Mouse (Mus musculus) MEL (cell line): ENCODE results near the gene Fkbp10.

Source experiments
- CHD1 ChIP-seq: IDR thresholded peaks from 2 replicates; pipeline ENCODE4 v1.6.1; 2012; ENCODE audit warnings: low read depth, mild to moderate bottlenecking, inconsistent platforms, low read length, improper control_type of control experiment
- CTCF ChIP-seq, 3 experiments: IDR thresholded peaks in 2 of 3; conservative IDR thresholded peaks in 1 of 3; 2 replicates each; pipeline ENCODE4 v1.5.1; 2011 to 2012; ENCODE audit warnings: low read length in 3 of 3, low read depth in 2 of 3, mild to moderate bottlenecking in 2 of 3, improper control_type of control experiment in 1 of 3, inconsistent platforms in 1 of 3, mixed read lengths in 1 of 3, moderate library complexity in 1 of 3; ENCODE audit not compliant: control insufficient read depth in 1 of 3, insufficient read depth in 1 of 3, poor library complexity in 1 of 3, severe bottlenecking in 1 of 3
- EP300 ChIP-seq, 2 experiments: IDR thresholded peaks; 2 replicates each; pipeline ENCODE4 v1.6.1; 2011; ENCODE audit warnings: improper control_type of control experiment in 2 of 2, low read length in 2 of 2, low read depth in 1 of 2, mild to moderate bottlenecking in 1 of 2
- MAX ChIP-seq: IDR thresholded peaks from 2 replicates; pipeline ENCODE4 v1.6.1; 2011; ENCODE audit warnings: low read length, improper control_type of control experiment
- POLR2AphosphoS2 ChIP-seq: IDR thresholded peaks from 2 replicates; pipeline ENCODE4 v1.6.1; 2011; ENCODE audit warnings: low read length, improper control_type of control experiment
- RAD21 ChIP-seq: IDR thresholded peaks from 2 replicates; pipeline ENCODE4 v1.6.1; 2011; ENCODE audit warnings: mild to moderate bottlenecking, low read depth, low read length, improper control_type of control experiment

- TF ChIP-seq CTCF (IDR thresholded peaks at IDR 0.05 in 2 of 3, conservative IDR thresholded peaks at IDR 0.05 in 1 of 3; ENCODE audit: control insufficient read depth in 1 of 3, insufficient read depth in 1 of 3, low read depth in 2 of 3, low read length in 3 of 3, poor library complexity in 1 of 3, severe bottlenecking in 1 of 3) (peak in 1 of 3 experiments; percentile 14; a peak in 1 of 6 replicates), POLR2AphosphoS2 (no peak), RAD21 (no peak), MAX (peak; percentile 87), CHD1 (no peak), EP300 (IDR thresholded peaks at IDR 0.05; ENCODE audit: low read depth in 1 of 2, low read length in 2 of 2) (peak; percentile 9 to 19; a peak in 2 of 4 replicates)
Observed at GRCm38 (mm10) chr11:100400842-100401241, 14.7 kb upstream of the Fkbp10 start.
